Mouse (Mus musculus) MEL (cell line): ENCODE results near the gene Fam45a.

Experiments
- CTCF ChIP-seq, 3 experiments: IDR thresholded peaks in 2 of 3; conservative IDR thresholded peaks in 1 of 3; 2 replicates each; pipeline ENCODE4 v1.5.1; 2011 to 2012; ENCODE audit warnings: low read length in 3 of 3, low read depth in 2 of 3, mild to moderate bottlenecking in 2 of 3, improper control_type of control experiment in 1 of 3, inconsistent platforms in 1 of 3, mixed read lengths in 1 of 3, moderate library complexity in 1 of 3; ENCODE audit not compliant: control insufficient read depth in 1 of 3, insufficient read depth in 1 of 3, poor library complexity in 1 of 3, severe bottlenecking in 1 of 3
- EP300 ChIP-seq, 2 experiments: IDR thresholded peaks; 2 replicates each; pipeline ENCODE4 v1.6.1; 2011; ENCODE audit warnings: improper control_type of control experiment in 2 of 2, low read length in 2 of 2, low read depth in 1 of 2, mild to moderate bottlenecking in 1 of 2
- ETS1 ChIP-seq: IDR thresholded peaks from 2 replicates; pipeline ENCODE4 v1.6.1; 2012; ENCODE audit warnings: low read depth, mild to moderate bottlenecking, inconsistent platforms, low read length, improper control_type of control experiment, moderate library complexity
- KAT2A ChIP-seq: conservative IDR thresholded peaks from 2 replicates; pipeline ENCODE4 v1.6.1; 2012; ENCODE audit warnings: low read depth, low read length, improper control_type of control experiment, inconsistent platforms
- MAX ChIP-seq: IDR thresholded peaks from 2 replicates; pipeline ENCODE4 v1.6.1; 2011; ENCODE audit warnings: low read length, improper control_type of control experiment
- MYC ChIP-seq: IDR thresholded peaks from 2 replicates; pipeline ENCODE4 v1.6.1; 2011; ENCODE audit warnings: low read depth, mild to moderate bottlenecking, low read length, improper control_type of control experiment, moderate library complexity
- POLR2A ChIP-seq, 2 experiments: IDR thresholded peaks; 2 replicates each; pipeline ENCODE4 v1.6.1; 2011 to 2012; ENCODE audit warnings: low read length in 2 of 2, mild to moderate bottlenecking in 2 of 2, control low read depth in 1 of 2, improper control_type of control experiment in 1 of 2, low read depth in 1 of 2, moderate library complexity in 1 of 2; ENCODE audit not compliant: control insufficient read depth in 1 of 2, insufficient read depth in 1 of 2, poor library complexity in 1 of 2
- POLR2AphosphoS2 ChIP-seq: IDR thresholded peaks from 2 replicates; pipeline ENCODE4 v1.6.1; 2011; ENCODE audit warnings: low read length, improper control_type of control experiment
- TAL1 ChIP-seq: IDR thresholded peaks from 2 replicates; pipeline ENCODE4 v1.6.1; 2012; ENCODE audit warnings: mild to moderate bottlenecking, inconsistent platforms, low read length, moderate library complexity, mixed read lengths
- USF1 ChIP-seq: IDR thresholded peaks from 2 replicates; pipeline ENCODE4 v1.6.1; 2014; ENCODE audit warnings: low read depth, mild to moderate bottlenecking, inconsistent platforms, low read length, improper control_type of control experiment, moderate library complexity
- USF2 ChIP-seq, 2 experiments: IDR thresholded peaks; 2 replicates each; pipeline ENCODE4 v1.6.1; 2011 to 2012; ENCODE audit warnings: improper control_type of control experiment in 2 of 2, low read length in 2 of 2, borderline replicate concordance in 1 of 2, inconsistent platforms in 1 of 2, low read depth in 1 of 2, mild to moderate bottlenecking in 1 of 2; ENCODE audit not compliant: insufficient read depth in 1 of 2
- ZC3H11A ChIP-seq: IDR thresholded peaks from 2 replicates; pipeline ENCODE4 v1.6.1; 2012; ENCODE audit warnings: low read depth, mild to moderate bottlenecking, inconsistent platforms, low read length, improper control_type of control experiment
- ZMIZ1 ChIP-seq: IDR thresholded peaks from 2 replicates; pipeline ENCODE4 v1.6.1; 2012; ENCODE audit warnings: low read depth, mild to moderate bottlenecking, inconsistent platforms, low read length, improper control_type of control experiment, moderate library complexity

DNA sequence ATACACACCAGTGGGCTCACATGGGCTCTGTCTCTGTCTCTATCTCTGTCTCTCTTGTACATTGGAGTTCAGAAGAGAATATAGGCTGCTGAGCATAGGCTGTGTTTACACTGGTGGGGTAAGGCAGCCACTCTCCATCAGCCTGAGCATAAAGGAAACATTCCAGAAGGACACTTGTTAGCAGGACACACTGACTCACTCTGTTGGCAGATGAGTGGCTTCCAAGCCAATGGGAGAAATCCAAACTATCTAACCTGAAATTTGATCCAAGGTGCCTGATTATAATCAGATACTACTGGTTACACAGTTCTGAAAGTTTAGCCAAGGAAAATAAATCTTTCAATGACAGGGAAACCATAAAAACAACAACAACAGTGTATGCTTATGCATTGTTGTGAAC lies 34.3 kb downstream of the Fam45a start:
- TF ChIP-seq TAL1 (no peak), ZC3H11A (no peak), CTCF (IDR thresholded peaks at IDR 0.05 in 2 of 3, conservative IDR thresholded peaks at IDR 0.05 in 1 of 3; ENCODE audit: control insufficient read depth in 1 of 3, insufficient read depth in 1 of 3, low read depth in 2 of 3, low read length in 3 of 3, poor library complexity in 1 of 3, severe bottlenecking in 1 of 3) (no peak), POLR2A (IDR thresholded peaks at IDR 0.05; ENCODE audit: control insufficient read depth in 1 of 2, insufficient read depth in 1 of 2, low read depth in 1 of 2, low read length in 2 of 2, poor library complexity in 1 of 2) (no peak), POLR2AphosphoS2 (no peak), ZMIZ1 (no peak), ETS1 (no peak), MAX (no peak), EP300 (IDR thresholded peaks at IDR 0.05; ENCODE audit: low read depth in 1 of 2, low read length in 2 of 2) (no peak), USF1 (no peak), KAT2A (no peak), USF2 (IDR thresholded peaks at IDR 0.05; ENCODE audit: borderline replicate concordance in 1 of 2, insufficient read depth in 1 of 2, low read depth in 1 of 2, low read length in 2 of 2) (no peak), MYC (no peak)
